Mouse (Mus musculus) kidney, adult 8-10 months (tissue): ENCODE data around the gene Cebpg.

Experiments
- DNase-seq, 2 experiments: peaks; one replicate each; pipeline ENCODE4 v3.0.0; 2022

Cebpg gene

DNA sequence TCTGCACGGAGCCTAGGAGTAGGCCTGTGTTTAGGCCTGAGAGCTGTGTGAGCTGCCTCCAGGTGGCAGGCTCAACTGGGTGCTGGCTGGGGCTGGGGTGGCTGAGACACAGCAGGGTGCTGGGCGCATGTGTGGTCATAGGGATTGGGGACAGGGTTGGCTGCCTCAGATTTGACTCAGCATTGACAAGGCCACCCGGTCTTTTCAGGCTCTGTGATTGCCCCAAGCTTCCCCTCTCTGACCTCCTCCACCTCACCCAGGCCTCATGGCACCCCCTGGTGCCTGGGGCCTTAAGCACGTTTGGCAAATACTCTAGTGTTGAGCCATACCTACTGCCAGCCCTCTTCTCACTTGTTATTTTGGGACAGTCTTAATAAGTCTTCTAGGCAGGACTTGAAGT lies 33.1 kb downstream of the Cebpg start:
- DNase-seq = no peak

DNA sequence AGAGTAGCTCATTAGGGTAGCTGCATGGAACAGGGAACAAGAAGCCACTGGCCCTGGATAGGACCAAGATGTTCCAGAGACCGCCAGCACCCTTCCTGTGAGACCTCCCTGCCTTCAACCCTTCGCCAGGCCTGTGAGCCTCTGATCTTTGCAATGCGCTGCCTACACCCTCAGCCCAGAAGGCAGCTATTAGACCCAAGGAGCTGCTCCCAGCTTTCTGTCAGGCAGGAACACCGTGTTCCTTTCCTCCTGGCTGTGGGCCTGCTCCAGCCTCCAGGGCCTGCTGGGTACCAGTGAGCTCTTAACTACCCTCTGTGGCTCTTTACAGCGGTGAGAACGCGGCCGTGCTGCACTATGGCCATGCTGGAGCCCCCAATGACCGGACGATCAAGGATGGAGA lies 35.0 kb downstream of the Cebpg start:
- DNase-seq = no peak

DNA sequence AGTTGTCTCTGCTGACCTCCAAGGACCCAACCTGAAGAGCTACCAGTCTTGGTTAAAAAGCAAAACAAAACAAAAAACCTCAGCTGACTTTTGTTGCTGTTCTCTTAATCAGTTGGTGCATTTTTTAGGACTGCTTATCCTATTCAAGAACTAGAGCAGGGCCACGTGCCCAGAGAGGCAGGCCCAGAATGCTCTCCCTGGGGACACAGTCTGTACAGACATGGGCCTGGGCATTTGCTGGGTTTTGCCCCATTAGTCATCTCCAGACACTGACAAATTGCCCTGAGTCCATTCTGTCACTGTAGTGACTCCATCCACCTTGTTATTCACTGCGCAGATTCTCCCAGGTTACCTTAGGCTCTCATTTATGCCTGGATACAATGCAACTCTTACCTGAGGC lies 41.1 kb downstream of the Cebpg start:
- DNase-seq = no peak

DNA sequence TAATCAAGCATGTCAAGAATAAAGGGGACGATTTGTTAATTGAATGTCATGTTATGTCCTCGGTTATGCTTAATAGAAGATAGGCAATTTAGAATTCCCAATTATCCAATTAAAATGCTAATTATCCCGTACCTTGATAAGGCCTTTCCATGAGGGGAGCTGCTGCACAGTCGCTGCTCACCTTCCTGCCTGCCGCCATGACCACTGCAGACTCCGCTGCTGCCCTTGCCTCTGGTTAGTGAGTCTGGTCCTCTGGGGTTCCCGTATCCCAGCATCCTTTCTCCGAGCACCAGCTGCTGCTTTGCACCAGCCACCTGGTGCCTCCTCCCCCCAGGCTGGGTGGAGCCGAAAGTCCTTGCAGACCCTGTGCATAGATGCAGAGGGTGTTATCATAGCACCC lies 43.1 kb downstream of the Cebpg start:
- DNase-seq = no peak

DNA sequence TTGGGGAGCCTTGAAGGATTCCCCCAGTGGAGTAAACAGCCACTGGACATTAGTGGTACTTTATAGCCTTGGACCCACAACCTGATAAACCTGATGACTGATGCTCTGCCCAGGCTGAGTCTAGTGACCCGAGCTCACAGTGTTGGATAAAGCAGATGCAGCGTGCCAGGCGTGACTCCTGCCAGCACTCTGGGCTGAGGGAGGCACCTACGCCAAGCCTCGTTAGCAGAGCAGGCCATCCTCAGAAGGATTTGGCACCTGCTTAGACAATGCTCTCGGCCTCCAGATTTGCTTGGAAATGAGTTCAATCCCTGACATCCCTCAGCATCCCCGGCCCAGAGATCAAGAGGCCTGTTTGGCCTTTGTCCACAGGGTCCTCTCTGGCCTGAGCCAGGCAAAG lies 49.7 kb downstream of the Cebpg start:
- no peak for DNase-seq

DNA sequence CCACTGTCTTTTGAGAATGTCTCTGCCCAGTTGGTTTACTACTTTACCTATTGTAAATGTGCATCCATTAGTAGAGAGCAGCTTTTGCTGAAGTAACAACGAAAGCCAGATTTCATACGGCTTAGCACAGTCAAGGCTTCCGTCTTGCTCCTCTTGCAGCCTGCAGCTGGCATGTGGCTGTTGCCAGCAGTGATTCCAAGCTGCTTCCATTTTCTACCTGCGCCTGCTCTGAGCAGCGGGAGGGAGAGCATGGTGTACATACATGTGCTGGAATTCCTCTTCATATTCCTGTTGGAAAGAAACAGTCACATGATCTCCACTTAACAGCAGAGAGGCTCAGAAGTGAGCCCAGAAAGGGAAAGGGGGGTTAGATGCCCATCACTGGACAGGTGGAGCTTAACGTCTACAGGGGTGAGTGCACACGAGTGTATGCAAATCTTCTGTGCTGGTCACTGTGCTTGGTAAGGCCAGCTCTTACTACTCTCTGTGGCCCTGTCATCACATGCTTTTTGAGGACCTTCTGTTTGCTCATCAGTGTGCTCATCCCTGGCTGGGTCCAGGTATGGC lies 53.1 kb downstream of the Cebpg start:
- no peak for DNase-seq

DNA sequence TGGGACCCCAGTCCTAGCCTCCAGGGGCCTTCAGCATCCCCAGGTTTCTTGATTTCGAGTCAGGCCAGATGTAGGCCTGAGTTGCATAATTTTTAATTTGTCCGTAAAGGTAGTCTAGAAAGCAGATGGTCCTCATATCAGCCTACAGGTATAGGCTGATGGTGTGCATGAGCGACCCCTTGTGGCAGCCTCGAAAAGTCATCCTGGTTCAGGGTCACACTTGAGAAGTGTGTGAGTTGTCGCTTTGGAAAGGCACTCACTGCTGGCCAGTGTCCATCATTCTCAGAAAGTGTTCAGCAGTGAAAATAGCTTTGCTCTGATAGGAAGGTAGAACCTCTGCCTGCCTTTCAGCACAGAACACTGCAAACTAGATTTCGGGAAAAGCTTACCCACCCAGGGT lies 55.5 kb downstream of the Cebpg start:
- DNase-seq = peak in 1 of 2 experiments; percentile 49
